In genomic region chr14:75540996-75541350, GRCm38 (mm10) we compare ENCODE assay signal across 15 mouse cellular contexts. TPM values are rescaled to one million over a fixed set of nuclear protein-coding genes. Genes with fewer than 3 reads are reported as not detected.
DNase-seq lines count a peak whose midpoint lies in the region; ATAC-seq and TF ChIP-seq lines count a peak whose summit lies in the region.
"Had no signal": no experiment of that assay in that cellular context is flagged by ENCODE, and none has a peak within 500 bp of the region (broad histone marks: within the 10 kb centered on the region; RNA-seq: fewer than 3 reads in every experiment).

No protein-coding gene starts in this region.

- TF ChIP-seq CTCF in kidney, adult 2 months (conservative IDR thresholded peaks at IDR 0.05; ENCODE audit: insufficient read depth, insufficient read length, low read depth, low read length), result no peak

- no peak overlapping the region for H3K9ac ChIP-seq in hindbrain, embryonic 16.5 days (ENCODE audit: low read depth, low read length)
- H3K9ac ChIP-seq in neural tube, embryonic 13.5 days, result peak overlapping the region; percentile 52

- no peaks in the 10 kb centered on the region for H3K27me3 ChIP-seq in kidney, adult 2 months (replicated peaks; ENCODE audit: control insufficient read depth, insufficient read depth, low read length)
- peaks cover 6% of the 10 kb centered on the region for H3K27me3 ChIP-seq in forebrain, embryonic 10.5 days (ENCODE audit: poor library complexity, severe bottlenecking)
- H3K27me3 ChIP-seq in hindbrain, embryonic 16.5 days (replicated peaks; ENCODE audit: control insufficient read depth, insufficient read depth, low read length), result no peaks in the 10 kb centered on the region
- no peaks in the 10 kb centered on the region for H3K27me3 ChIP-seq in neural tube, embryonic 13.5 days

- TF ChIP-seq POLR2A in kidney, adult 2 months (IDR thresholded peaks at IDR 0.05; ENCODE audit: low read depth, low read length), result no peak

- H3K36me3 ChIP-seq in kidney, adult 2 months (ENCODE audit: control insufficient read depth, insufficient read depth, low read length), result no peaks in the 10 kb centered on the region
- no peaks in the 10 kb centered on the region for H3K36me3 ChIP-seq in forebrain, embryonic 10.5 days (replicated peaks)
- H3K36me3 ChIP-seq in hindbrain, embryonic 16.5 days (ENCODE audit: control insufficient read depth, insufficient read depth, low read length), result no peaks in the 10 kb centered on the region
- H3K36me3 ChIP-seq in neural tube, embryonic 13.5 days, result no peaks in the 10 kb centered on the region

- 29% methylated on average over 5 of the region's 5 CpGs for WGBS in kidney, adult 2 months
- WGBS in forebrain, embryonic 10.5 days, result 22% methylated on average over 5 of the region's 5 CpGs
- 3% methylated on average over 5 of the region's 5 CpGs for WGBS in hindbrain, embryonic 16.5 days
- 11% methylated on average over 5 of the region's 5 CpGs for WGBS in neural tube, embryonic 13.5 days

- ATAC-seq in hindbrain, embryonic 16.5 days, result peak; percentile 71
- ATAC-seq in neural tube, embryonic 13.5 days (ENCODE audit: low read depth), result peak; percentile 82
- no peak for ATAC-seq in granulocyte monocyte progenitor cell, adult 5-6 weeks (replicated peaks; ENCODE audit: poor library complexity, severe bottlenecking)

- DNase-seq in kidney, adult 2 months, result no peak
- no peak for DNase-seq in kidney, postnatal 14 days
- DNase-seq in forebrain, embryonic 10.5 days (ENCODE audit: extremely low spot score, low spot score), result no peak
- no peak for DNase-seq in testis, postnatal 10 days (ENCODE audit: low spot score)
- no peak for DNase-seq in right cerebral cortex, postnatal 25 days
- DNase-seq: adrenal gland, postnatal 36 days; cerebellum, adult 9-10 months; heart, adult 18-20 months; lung, postnatal 14 days had no signal

- H3K4me1 ChIP-seq in kidney, adult 2 months (ENCODE audit: control insufficient read depth, insufficient read depth, low read length), result peaks cover 17% of the 10 kb centered on the region; the same call in 1 of the 2 replicates
- peaks cover 49% of the 10 kb centered on the region for H3K4me1 ChIP-seq in forebrain, embryonic 10.5 days
- peaks cover 14% of the 10 kb centered on the region for H3K4me1 ChIP-seq in hindbrain, embryonic 16.5 days (ENCODE audit: control insufficient read depth, insufficient read depth, low read depth, low read length)
- peaks cover 56% of the 10 kb centered on the region for H3K4me1 ChIP-seq in neural tube, embryonic 13.5 days (replicated peaks)

- H3K9me3 ChIP-seq in forebrain, embryonic 10.5 days, result no peaks in the 10 kb centered on the region
- H3K9me3 ChIP-seq in hindbrain, embryonic 16.5 days (ENCODE audit: control insufficient read depth, low read length), result no peaks in the 10 kb centered on the region
- H3K9me3 ChIP-seq in neural tube, embryonic 13.5 days, result no peaks in the 10 kb centered on the region

- no peak overlapping the region for H3K4me2 ChIP-seq in hindbrain, embryonic 16.5 days (ENCODE audit: low read length)
- peak overlapping the region; percentile 28 for H3K4me2 ChIP-seq in neural tube, embryonic 13.5 days

- H3K27ac ChIP-seq in kidney, adult 2 months (ENCODE audit: insufficient read depth, low read depth, low read length), result peak overlapping the region; percentile 93
- H3K27ac ChIP-seq in forebrain, embryonic 10.5 days, result peak overlapping the region; percentile 53
- peak overlapping the region; percentile 53; the same call in 1 of the 2 replicates for H3K27ac ChIP-seq in hindbrain, embryonic 16.5 days (ENCODE audit: low read depth, low read length)
- H3K27ac ChIP-seq in neural tube, embryonic 13.5 days (replicated peaks), result peak overlapping the region; percentile 80

- no peak overlapping the region for H3K4me3 ChIP-seq in kidney, adult 2 months (ENCODE audit: insufficient read depth, low read depth, low read length)
- H3K4me3 ChIP-seq in forebrain, embryonic 10.5 days, result no peak overlapping the region
- no peak overlapping the region for H3K4me3 ChIP-seq in hindbrain, embryonic 16.5 days (ENCODE audit: low read length)
- no peak overlapping the region for H3K4me3 ChIP-seq in neural tube, embryonic 13.5 days

RNA-seq across cellular contexts. Expression of gene Spert, which starts 51.9 kb away (rescaled TPM):
- 0.27 and 0.69 TPM in 2 replicates for polyA plus RNA-seq in kidney, adult 2 months (2012; rRNA removed)
- not detected in 2 replicates for polyA plus RNA-seq in forebrain, embryonic 10.5 days (2016; fragmentation: Nextera tagmentation; extraction: Ambion mirVana)
- polyA plus RNA-seq in hindbrain, embryonic 16.5 days (2015; fragmentation: Nextera tagmentation; extraction: Ambion mirVana), result not detected in 2 replicates
- not detected in 2 replicates for polyA plus RNA-seq in neural tube, embryonic 13.5 days (2015; fragmentation: Nextera tagmentation; extraction: Ambion mirVana)
- total RNA-seq in granulocyte monocyte progenitor cell, adult 5-6 weeks (2014; fragmentation: Nextera tagmentation), result not detected in 2 replicates
- not detected in 2 replicates for total RNA-seq in granulocyte monocyte progenitor cell, adult 5-6 weeks (2017)
- total RNA-seq: adrenal gland, postnatal 36 days; heart, adult 18-20 months; layer of hippocampus, adult 8-10 months; liver, adult 2 months; neutrophil, adult 5-6 weeks had no signal
- polyA plus RNA-seq: liver, adult 2 months had no signal
